In genomic region chr12:77436733-77437132, GRCm38 (mm10) we compare ENCODE assay signal across 32 mouse cellular contexts.
"Had no signal": no experiment of that assay in that cellular context is flagged by ENCODE, and none has a peak within 500 bp of the region (broad histone marks: within the 10 kb centered on the region; RNA-seq: fewer than 3 reads in every experiment).

No protein-coding gene starts in this region.

- H3K4me2 ChIP-seq: limb, embryonic 12.5 days; limb, embryonic 13.5 days; limb, embryonic 15.5 days; liver, embryonic 11.5 days; liver, embryonic 12.5 days; liver, embryonic 13.5 days; liver, embryonic 15.5 days; lung, embryonic 14.5 days; lung, embryonic 15.5 days; midbrain, embryonic 11.5 days; midbrain, embryonic 12.5 days; midbrain, embryonic 13.5 days; neural tube, embryonic 12.5 days; neural tube, embryonic 13.5 days had no signal

- ATAC-seq: liver, embryonic 12.5 days; liver, postnatal 0 days; lung, postnatal 0 days; midbrain, embryonic 13.5 days; midbrain, embryonic 16.5 days had no signal

- H3K4me1 ChIP-seq: limb, embryonic 10.5 days; limb, embryonic 12.5 days; limb, embryonic 13.5 days; limb, embryonic 15.5 days; liver, embryonic 12.5 days; liver, embryonic 13.5 days; liver, embryonic 15.5 days; lung, embryonic 15.5 days; midbrain, embryonic 12.5 days; midbrain, embryonic 13.5 days; neural tube, embryonic 12.5 days; neural tube, embryonic 13.5 days had no signal

- H3K36me3 ChIP-seq: limb, embryonic 10.5 days; limb, embryonic 12.5 days; limb, embryonic 13.5 days; limb, embryonic 15.5 days; liver, embryonic 12.5 days; liver, embryonic 13.5 days; liver, embryonic 15.5 days; lung, embryonic 15.5 days; midbrain, embryonic 10.5 days; midbrain, embryonic 12.5 days; midbrain, embryonic 13.5 days; neural tube, embryonic 12.5 days; neural tube, embryonic 13.5 days had no signal

- H3K9ac ChIP-seq: limb, embryonic 12.5 days; limb, embryonic 13.5 days; limb, embryonic 15.5 days; liver, embryonic 12.5 days; liver, embryonic 13.5 days; liver, embryonic 14.5 days; liver, embryonic 15.5 days; liver, postnatal 0 days; lung, embryonic 14.5 days; lung, embryonic 15.5 days; midbrain, embryonic 12.5 days; midbrain, embryonic 13.5 days; neural tube, embryonic 12.5 days; neural tube, embryonic 13.5 days had no signal

- H3K4me3 ChIP-seq: limb, embryonic 10.5 days; limb, embryonic 12.5 days; limb, embryonic 13.5 days; limb, embryonic 15.5 days; liver, embryonic 12.5 days; liver, embryonic 13.5 days; liver, embryonic 15.5 days; lung, embryonic 15.5 days; megakaryocyte, embryonic 14.5 days; midbrain, embryonic 10.5 days; midbrain, embryonic 12.5 days; midbrain, embryonic 13.5 days; myocyte; neural tube, embryonic 12.5 days; neural tube, embryonic 13.5 days had no signal

- H3K9me3 ChIP-seq: limb, embryonic 10.5 days; limb, embryonic 12.5 days; limb, embryonic 13.5 days; limb, embryonic 15.5 days; liver, embryonic 12.5 days; liver, embryonic 13.5 days; liver, embryonic 15.5 days; lung, embryonic 15.5 days; megakaryocyte, embryonic 14.5 days; midbrain, embryonic 10.5 days; midbrain, embryonic 12.5 days; midbrain, embryonic 13.5 days; neural tube, embryonic 12.5 days; neural tube, embryonic 13.5 days had no signal

- H3K27ac ChIP-seq: limb, embryonic 10.5 days; limb, embryonic 12.5 days; limb, embryonic 13.5 days; limb, embryonic 15.5 days; liver, embryonic 12.5 days; liver, embryonic 13.5 days; liver, embryonic 14.5 days; liver, embryonic 15.5 days; lung, embryonic 15.5 days; macrophage; midbrain, embryonic 10.5 days; midbrain, embryonic 12.5 days; midbrain, embryonic 13.5 days; neural tube, embryonic 12.5 days; neural tube, embryonic 13.5 days had no signal

- H3K27me3 ChIP-seq: limb, embryonic 12.5 days; limb, embryonic 13.5 days; limb, embryonic 15.5 days; liver, embryonic 12.5 days; liver, embryonic 13.5 days; liver, embryonic 15.5 days; lung, embryonic 15.5 days; megakaryocyte, embryonic 14.5 days; midbrain, embryonic 12.5 days; midbrain, embryonic 13.5 days; neural tube, embryonic 12.5 days; neural tube, embryonic 13.5 days had no signal

- DNase-seq: left cerebral cortex, postnatal 4 days; liver; liver, embryonic 13.5 days; liver, postnatal 0 days; lung, adult 18-20 months; lung, adult 2 months; lung, embryonic 14.5 days; lung, postnatal 10 days; lung, postnatal 14 days; lung, postnatal 36 days; lung, postnatal 4 days; midbrain, embryonic 14.5 days had no signal
